Mouse (Mus musculus) ES-Bruce4 (cell line): Measurements from ENCODE around the gene Tsc22d1. TPM values are rescaled to one million over a fixed set of nuclear protein-coding genes. Genes with fewer than 3 reads are reported as not detected.
A peak's percentile ranks its signal among the peaks of the same experiment; 100 is the strongest.

Experiments used
- H3K27ac ChIP-seq: 2 replicates; pipeline ENCODE4 v1.5.1; 2012; ENCODE audit warnings: low read length, inconsistent platforms; ENCODE audit not compliant: insufficient read depth
- H3K27me3 ChIP-seq: 2 replicates; pipeline ENCODE4 v1.6.1; 2012; ENCODE audit warnings: mild to moderate bottlenecking, low read length, inconsistent platforms; ENCODE audit not compliant: control insufficient read depth, poor library complexity, insufficient read depth, severe bottlenecking
- H3K36me3 ChIP-seq: 2 replicates; pipeline ENCODE4 v1.6.1; 2012; ENCODE audit warnings: inconsistent platforms, mild to moderate bottlenecking, low read length, moderate library complexity; ENCODE audit not compliant: control insufficient read depth, poor library complexity, insufficient read depth, severe bottlenecking
- H3K4me1 ChIP-seq: one replicate; pipeline ENCODE4 v1.8.1; 2011; ENCODE audit warnings: low read length; ENCODE audit not compliant: control insufficient read depth, insufficient read depth
- H3K4me3 ChIP-seq: 2 replicates; pipeline ENCODE4 v1.5.1; 2011; ENCODE audit warnings: low read depth, mild to moderate bottlenecking, low read length
- H3K9ac ChIP-seq: 2 replicates; pipeline ENCODE4 v1.6.1; 2012; ENCODE audit warnings: low read depth, mild to moderate bottlenecking, inconsistent platforms; ENCODE audit not compliant: poor library complexity, severe bottlenecking
- H3K9me3 ChIP-seq: replicated peaks from 2 replicates; pipeline ENCODE4 v1.6.1; 2012; ENCODE audit warnings: mild to moderate bottlenecking, low read length, inconsistent platforms; ENCODE audit not compliant: control insufficient read depth, poor library complexity, insufficient read depth, severe bottlenecking
- CTCF ChIP-seq: IDR thresholded peaks from one replicate; pipeline ENCODE4 v1.8.1; 2011; ENCODE audit warnings: low read depth, low read length
- EP300 ChIP-seq: IDR thresholded peaks from 2 replicates; pipeline ENCODE4 v1.6.1; 2011; ENCODE audit warnings: low read depth, low read length; ENCODE audit not compliant: insufficient read depth
- POLR2A ChIP-seq: IDR thresholded peaks from one replicate; pipeline ENCODE4 v1.8.1; 2011; ENCODE audit warnings: low read length; ENCODE audit not compliant: insufficient read depth
- polyA plus RNA-seq: library from polyadenylated mRNA; stranded (reverse); fragments of >200 nt; gene quantifications from 2 replicates; pipeline ENCODE4 v1.2.4, GENCODE M21; 2011; ENCODE audit warnings: low read depth; ENCODE audit not compliant: missing spikeins, insufficient read depth, insufficient read length

The Tsc22d1 gene
- polyA plus RNA-seq, 1 experiment: 261 TPM

DNA sequence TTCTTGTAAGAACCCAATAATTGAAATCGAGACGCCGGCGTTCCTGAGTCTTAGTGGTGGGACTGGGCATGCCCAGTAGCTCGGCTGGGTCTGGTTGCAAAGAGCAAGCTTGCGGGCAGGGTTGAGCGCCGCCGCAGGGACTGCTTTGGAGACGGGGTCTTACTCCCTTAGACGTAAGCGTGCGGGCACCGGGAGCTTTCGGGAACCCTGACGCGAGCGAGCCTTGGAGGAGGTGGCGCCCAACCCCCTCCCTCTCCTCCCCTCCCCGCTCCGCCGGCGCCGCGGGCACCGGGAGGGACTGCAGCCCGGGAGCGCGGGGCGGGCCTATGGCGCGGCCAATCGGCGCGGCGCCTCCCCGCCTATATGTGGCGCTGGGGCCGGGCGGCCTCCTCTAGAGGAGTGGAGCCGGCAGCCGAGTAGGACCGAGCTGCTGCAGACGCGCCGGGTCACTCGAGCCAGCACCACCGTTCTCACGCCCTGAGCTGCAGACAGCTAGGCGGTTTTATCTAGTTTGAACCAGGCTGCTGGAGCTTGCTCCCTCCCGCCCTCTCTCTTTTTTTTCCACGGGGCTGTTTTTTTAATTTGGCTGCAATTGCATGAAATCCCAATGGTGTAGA lies 89.5 kb downstream of the Tsc22d1 start:
- Histone ChIP-seq H3K9me3 (no peaks in the 10 kb centered on the region), H3K27me3 (no peaks in the 10 kb centered on the region), H3K36me3 (peaks cover 26% of the 10 kb centered on the region), H3K9ac (peak overlapping the region; percentile 88), H3K4me3 (peak overlapping the region; percentile 86), H3K4me1 (peaks cover 2% of the 10 kb centered on the region), H3K27ac (peak overlapping the region; percentile 89)
- peak; percentile 99 for TF ChIP-seq POLR2A
- TF ChIP-seq CTCF: no peak
- peak; percentile 74 for TF ChIP-seq EP300

DNA sequence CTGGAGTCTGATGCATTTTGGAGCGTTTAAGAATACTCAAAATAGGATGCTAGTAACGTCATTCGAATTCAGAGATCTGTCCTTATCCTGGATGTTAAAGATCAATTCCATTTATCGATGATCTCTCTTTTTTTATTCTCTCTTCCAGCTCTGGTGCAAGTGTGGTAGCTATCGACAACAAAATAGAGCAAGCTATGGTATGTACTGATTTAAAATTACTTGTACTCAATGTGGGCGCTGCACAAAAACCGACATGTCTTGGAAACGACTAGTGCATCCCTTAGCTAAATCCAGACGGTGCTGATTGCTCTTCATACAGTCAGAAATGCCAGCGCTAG lies 90.3 kb downstream of the Tsc22d1 start:
- Histone ChIP-seq H3K9ac (peak overlapping the region; percentile 88), H3K27ac (peak overlapping the region; percentile 89), H3K9me3 (no peaks in the 10 kb centered on the region), H3K27me3 (no peaks in the 10 kb centered on the region), H3K36me3 (peaks cover 26% of the 10 kb centered on the region), H3K4me3 (peak overlapping the region; percentile 86), H3K4me1 (peaks cover 2% of the 10 kb centered on the region)
- TF ChIP-seq POLR2A (no peak), EP300 (no peak), CTCF (no peak)

- Histone ChIP-seq H3K4me1 (peaks cover 2% of the 10 kb centered on the region), H3K4me3 (peak overlapping the region; percentile 86), H3K9me3 (no peaks in the 10 kb centered on the region), H3K27ac (peak overlapping the region; percentile 88), H3K36me3 (peaks cover 26% of the 10 kb centered on the region), H3K27me3 (no peaks in the 10 kb centered on the region), H3K9ac (peak overlapping the region; percentile 88)
- TF ChIP-seq CTCF (no peak), EP300 (peak; percentile 93), POLR2A (no peak)
These were observed 90.9 kb downstream of the Tsc22d1 start for GRCm38 (mm10) chr14:76505439-76506220.

- Histone ChIP-seq H3K36me3 (peaks cover 26% of the 10 kb centered on the region), H3K4me3 (peak overlapping the region; percentile 86), H3K27me3 (no peaks in the 10 kb centered on the region), H3K27ac (peak overlapping the region; percentile 77), H3K4me1 (peaks cover 2% of the 10 kb centered on the region), H3K9ac (peak overlapping the region; percentile 88), H3K9me3 (no peaks in the 10 kb centered on the region)
- TF ChIP-seq EP300 (no peak), CTCF (no peak), POLR2A (no peak)
These were observed 91.9 kb downstream of the Tsc22d1 start for GRCm38 (mm10) chr14:76506425-76507205.

- Histone ChIP-seq H3K27ac (0 out of 2 replicates have a peak overlapping the region, but pooled peaks have one; percentile 26), H3K9me3 (no peaks in the 10 kb centered on the region), H3K36me3 (peaks cover 26% of the 10 kb centered on the region), H3K4me1 (peaks cover 2% of the 10 kb centered on the region), H3K9ac (peak overlapping the region; percentile 88; the same call in 1 of the 2 replicates), H3K27me3 (no peaks in the 10 kb centered on the region), H3K4me3 (peak overlapping the region; percentile 86; the same call in 1 of the 2 replicates)
- TF ChIP-seq EP300: no peak
These were observed 92.6 kb downstream of the Tsc22d1 start for GRCm38 (mm10) chr14:76507357-76507756.
